Mouse (Mus musculus): ENCODE results near the gene Il6ra.
A peak's percentile ranks its signal among the peaks of the same experiment; 100 is the strongest.

Il6ra gene

DNA sequence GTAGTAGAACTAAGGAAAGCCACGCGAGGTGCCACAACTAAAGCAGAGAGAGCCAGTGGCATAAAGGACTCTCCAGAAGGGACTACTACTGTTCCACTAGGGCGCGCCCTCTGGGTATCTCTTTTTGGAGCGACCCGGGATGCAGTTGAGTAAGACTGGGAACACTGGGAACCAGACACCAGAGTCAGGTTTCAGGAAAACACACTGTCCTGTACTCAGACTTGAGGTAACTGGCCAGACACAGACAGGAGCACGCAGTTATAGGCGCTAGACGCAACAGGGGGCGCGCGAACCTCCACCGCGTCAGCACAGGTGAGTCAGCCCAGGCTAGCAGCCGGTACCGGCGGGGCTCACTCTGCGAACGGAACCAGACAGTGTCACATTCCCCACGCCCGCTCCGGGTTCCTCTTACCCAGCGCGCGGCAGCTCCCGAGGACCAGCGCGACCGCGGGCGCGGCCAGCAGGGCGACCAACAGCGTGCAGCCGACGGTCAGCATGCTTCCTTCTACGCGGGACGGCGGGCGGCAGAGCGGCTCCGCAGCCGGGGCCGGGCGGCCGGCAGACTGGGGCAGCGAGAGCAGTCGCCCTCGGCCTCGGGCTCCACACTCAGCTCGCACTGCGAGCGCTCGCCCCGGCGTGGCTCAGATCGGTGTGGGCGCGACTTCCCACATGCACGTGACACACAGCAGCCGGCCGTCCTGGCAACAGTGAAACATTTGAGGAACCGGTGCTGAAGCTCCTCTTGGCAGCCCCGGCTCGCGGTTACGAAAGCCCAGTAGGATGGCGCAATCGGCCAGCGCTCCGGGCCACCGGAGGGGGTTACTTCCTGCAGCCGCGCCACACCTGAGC is at the start of gene Il6ra:
Gene Il6ra, minus strand, starts transcription at position 654 of the 849 bp plus-strand sequence.
- DNase-seq, result peak; percentile 80 to 81

DNA sequence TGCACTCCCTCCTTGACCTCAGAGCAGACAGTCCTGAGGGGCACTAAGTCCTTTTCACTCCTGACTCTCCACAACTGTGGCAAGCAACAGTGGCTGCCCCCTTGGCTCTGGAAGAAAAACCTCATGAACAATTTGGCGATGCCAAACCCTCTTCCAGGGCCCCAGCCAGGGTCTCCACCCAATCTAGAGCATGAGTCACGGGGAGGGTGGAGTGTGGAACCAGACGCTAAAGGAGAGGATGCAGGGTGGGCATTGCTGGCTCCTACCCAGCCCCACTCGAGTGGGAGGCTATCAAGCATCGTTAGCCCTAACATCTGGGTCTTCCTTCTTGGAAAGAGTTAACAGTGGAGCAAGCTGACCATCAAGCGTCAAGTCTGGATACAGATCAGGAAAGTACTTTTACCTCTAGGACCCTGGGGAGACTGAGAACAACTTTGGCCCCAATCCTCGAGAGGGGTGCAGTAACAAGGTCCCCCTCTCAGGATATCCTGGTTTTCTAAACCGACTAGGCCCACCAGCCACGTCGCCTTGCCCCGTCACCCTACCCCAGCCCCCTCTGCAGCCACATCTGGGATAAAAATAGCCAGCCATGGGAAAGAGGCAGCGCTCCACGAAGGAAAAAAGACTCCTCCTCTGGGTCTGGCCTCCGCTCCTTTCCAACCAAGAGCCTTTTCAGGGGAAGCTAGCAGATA is 49.2 kb upstream of the Il6ra start:
- DNase-seq, result peak; percentile 33 to 59

DNA sequence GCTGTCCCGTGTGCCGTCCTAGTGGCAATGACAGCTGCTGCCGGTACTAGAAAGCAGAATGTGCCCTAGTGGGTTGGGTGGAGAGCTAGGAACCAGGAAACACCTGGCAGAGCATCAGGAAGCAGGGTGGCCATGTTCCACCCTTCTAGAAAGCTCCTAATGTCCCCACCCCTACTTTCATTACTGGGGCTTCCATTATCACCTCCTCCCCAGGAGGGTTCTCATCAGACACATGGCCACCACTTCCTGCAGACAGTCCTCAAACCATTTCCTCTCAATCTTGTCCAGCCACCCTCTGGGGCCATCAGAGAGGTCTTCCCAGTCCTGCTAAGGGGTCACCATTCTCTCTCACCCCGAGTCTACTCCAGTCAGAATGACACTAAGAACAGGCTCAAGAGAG is 48.4 kb upstream of the Il6ra start:
- peak in 1 of 2 experiments; percentile 16 for DNase-seq

DNA sequence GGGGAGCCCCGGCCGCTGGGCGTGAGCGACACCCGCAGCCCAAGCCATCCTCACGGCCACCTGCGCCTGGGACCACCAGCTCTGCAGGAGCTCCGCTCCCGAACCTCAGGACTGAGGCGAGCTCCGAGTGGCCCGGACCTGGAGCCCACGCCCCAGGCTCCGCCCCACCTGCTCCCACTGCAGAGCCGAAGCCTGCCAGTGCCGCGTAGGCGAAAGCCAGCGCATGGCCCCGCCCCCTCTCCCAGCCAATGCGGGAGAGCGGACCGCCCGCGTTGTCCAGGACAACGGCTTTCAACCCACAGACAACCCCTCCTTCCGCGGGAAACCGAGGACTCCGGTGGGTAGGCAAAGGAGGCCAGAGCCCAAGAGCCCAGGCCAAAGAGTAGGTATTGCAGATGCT is 47.5 kb upstream of the Il6ra start:
- peak; percentile 96 to 98 for DNase-seq

DNA sequence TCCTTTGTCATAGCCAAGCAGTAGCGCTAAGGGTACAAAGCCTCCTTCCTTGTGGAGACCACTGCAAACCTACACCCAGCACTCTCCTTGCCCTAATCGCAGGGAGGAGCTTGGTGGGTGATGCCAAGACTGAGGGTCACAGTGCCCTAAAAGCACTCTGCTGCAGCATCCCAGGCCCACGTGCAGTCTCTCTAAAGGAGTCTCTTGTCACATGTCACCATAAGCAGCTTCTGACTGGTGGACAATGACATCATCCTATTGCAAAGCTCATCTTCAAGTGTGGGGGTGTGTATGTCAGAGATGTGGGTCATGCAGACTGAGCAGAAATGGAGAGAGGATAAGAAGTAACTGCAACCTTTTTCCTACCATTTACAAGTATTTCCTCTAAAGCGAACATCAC is 46.4 kb upstream of the Il6ra start:
- peak; percentile 56 to 60 for DNase-seq

DNA sequence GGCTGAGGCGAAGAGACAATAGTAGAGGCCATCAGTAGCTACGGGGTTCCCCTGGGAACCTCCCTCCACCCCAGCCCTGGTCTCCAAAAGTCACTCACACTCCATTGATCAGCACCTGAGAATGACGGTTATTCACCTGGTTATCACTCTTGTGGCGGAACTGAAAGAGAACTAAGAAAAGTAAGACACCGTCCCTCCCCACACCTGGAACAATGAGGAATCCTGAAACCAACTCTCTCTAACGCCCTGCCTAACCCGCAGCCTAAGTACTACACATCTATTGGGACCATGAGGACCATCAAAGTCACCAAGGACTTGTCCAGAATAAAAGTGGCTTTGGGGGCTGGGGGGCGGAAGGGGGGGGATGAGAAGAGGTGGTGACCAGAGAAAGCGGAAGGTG is 44.9 kb upstream of the Il6ra start:
- DNase-seq, result no peak

DNA sequence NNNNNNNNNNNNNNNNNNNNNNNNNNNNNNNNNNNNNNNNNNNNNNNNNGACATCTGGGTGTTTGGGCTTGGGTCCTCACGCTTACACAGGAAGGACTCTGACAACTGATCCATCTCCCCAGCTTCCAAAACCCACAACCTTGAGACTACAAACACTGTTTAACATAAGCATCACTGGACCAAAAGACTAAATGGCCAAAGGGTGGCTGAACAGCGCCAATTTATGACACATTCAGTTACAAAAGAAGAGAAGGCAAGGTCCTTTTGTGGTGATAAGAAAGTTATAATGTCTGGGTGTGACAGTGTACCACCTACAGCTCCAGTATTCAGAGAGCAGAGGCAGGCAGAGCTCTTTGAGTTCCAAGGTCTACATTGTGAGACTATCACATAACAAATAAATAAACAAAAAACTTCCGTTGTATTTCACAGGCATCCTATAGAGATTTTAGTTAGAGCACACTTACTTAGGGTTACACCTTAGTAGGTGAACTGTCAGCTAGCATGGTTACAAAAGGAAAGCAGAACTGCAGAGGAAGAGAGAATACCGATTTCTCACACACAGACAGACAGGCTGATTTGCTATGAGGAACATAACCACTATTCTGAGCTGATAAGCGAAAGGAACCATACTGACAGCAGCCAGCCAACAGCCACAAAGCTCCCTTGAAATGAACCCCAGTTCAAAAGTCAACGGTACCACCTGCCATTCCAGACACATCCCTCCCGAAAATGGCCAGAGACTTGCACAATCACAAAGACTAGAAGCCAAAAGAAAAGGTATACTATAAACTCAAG is 43.4 kb upstream of the Il6ra start:
- no peak for DNase-seq

DNA sequence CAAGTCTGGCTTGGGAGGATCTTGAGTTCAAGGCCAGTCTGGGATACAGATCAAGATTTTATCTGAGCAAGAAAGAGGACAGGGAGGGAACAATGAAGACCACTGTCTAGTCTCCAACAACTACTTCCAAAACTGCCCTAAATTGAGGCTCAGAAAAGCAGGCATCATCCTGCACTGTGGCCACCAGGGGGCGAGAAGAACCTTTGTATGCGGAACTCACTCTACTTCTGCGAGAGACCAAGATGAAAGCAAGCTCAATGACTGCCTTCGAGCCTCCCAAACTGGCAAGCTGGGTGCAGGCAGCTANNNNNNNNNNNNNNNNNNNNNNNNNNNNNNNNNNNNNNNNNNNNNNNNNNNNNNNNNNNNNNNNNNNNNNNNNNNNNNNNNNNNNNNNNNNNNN is 40.4 kb upstream of the Il6ra start:
- peak; percentile 84 to 89 for DNase-seq

DNA sequence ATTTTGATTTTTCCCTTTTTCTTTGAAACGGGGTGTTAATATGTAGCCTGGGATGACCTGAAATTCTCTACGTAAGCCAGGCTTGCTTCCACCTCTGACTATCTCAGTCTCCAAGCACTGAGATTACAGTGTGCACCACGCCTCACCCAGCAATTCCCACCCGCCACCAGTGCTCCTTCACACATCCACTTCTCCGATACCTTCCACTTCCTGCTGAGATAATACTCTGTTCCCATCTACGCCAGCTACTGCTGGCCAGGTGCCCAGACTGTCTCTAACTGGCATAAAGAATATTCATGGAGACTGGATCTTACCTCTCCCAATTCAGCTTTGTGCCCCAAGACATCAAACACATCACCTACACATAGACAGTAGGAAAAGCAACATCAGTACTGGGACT is 35.7 kb upstream of the Il6ra start:
- peak; percentile 69 to 74 for DNase-seq

DNA sequence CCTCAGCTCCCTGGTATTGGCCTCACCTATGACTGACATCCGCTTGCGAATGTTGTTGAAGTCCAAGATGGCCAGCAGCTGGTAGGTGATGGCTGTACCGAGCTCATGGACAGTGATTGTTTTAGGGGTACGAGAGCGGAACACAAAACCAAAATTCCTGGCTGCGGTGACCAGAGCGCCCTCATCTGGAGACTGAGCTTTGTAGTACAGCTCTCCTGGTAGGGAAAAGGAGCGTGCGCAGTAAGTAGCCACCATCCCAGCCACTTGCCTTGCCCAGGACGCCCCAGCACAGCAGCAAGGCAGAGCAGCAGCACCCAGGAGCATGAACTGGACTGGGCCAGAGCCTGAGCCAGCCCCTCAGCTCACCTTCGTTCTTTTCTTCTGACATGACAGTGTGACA is 35.0 kb upstream of the Il6ra start:
- DNase-seq, result no peak

DNA sequence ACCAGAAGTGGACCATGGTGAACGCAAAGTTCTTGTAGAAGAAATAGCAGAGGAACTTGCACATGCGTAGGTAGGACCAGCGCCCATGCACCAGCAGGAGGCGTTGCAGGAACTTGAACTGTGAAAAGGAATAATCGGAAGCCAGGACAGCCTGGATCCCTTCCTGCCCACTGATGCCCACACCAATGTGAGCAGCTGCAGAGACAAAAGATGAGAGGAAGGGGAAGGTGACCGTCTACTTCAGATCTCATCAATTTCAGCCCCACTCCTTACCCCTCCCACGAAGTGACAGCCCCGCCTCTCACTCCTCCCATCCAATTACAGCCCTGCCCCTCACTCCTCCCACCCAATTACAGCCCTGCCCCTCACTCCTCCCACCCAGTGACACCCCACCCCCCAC is 32.0 kb upstream of the Il6ra start:
- DNase-seq, result no peak

DNA sequence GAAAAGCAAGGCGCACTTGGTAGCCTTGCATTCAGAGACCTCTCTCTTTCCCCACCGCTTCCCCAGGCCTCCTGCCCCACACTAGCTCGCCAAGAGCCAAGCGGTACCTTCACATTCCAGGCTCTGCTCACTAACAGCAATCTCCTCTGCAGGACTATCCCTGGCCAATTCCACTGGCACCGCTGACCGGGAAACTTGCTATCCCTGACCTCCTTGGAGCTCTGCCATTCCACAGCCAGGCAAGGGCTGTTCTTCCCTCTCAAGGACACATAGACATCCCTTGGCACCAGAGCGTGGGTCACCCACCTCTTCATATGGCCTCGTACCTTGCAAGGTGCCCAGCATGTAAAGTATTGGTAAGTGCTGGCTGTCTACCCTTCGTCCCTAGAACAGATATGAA is 29.9 kb upstream of the Il6ra start:
- DNase-seq, result no peak

DNA sequence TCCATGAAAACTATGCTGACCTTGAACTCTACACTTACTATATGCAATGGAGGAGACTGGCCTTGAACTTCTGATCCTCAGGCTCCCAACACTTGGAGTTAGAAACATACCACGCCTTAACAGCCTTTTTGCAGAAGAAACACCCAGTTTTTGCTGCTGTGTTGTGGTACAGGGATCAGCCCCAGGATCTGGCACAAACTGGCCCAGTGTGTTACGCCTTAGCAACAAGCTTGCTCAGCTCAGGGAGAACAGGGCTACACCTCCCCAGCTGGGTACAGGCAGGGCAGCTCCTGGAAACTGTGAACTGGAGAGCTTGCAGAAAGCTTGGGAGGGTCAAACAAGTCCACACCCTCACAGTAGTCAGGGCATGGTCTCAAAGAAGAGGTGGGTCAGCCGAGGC is 23.5 kb upstream of the Il6ra start:
- no peak for DNase-seq

DNA sequence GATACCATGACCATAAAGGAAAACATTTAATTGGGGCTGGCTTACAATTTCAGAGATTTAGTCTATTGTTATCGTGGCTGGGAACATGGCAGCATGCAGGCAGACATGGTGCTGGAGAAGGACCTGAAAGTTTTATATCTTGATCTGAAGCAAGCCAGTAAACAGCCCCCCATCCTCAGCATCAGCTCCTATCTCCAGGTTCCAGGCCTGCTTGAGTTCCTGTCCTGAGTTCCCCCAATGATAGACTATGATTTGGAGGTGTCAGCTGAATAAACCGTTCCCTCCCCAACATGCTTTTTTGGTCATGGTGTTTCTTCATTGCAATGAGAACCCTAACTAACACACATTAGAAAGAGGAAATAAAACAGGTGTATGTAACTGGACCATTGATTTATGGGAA is 19.9 kb upstream of the Il6ra start:
- no peak for DNase-seq

DNA sequence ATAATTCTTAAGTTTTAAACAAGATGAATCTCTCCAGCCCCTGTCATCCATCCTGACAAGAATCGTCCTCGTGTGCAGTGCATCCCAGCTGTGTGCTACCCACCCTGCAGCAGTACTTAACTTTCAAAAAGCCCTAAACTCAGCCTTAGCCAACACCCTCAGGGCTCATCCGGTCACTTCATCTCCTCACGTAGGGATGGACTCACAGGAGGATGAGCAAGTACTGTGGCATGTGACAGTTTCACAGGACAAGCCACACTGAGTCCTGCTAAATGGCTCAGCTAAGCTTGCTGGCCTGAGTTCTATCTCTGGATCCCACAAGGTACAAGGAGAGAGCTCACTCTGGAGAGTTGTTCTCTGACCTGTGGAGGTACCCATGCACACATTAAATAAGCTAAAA is 16.0 kb upstream of the Il6ra start:
- DNase-seq, result no peak

DNA sequence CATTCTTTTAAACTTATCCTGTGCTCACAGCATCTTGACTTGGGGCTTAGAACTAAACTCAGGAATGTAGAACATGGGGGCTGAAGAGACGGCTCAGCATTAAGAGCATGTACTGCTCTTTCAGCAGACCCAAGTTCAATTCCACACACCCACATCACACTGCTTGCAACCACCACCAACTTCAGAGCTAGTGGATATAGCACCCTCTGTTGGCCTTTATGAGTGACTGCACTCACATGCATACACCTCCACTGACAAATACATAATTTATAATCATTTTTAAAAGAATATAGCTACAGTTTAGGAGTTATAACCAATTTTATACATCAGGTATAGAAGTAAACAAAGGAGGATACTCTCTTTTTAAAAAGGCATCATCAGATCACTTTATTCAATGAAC is 13.4 kb upstream of the Il6ra start:
- DNase-seq, result no peak

DNA sequence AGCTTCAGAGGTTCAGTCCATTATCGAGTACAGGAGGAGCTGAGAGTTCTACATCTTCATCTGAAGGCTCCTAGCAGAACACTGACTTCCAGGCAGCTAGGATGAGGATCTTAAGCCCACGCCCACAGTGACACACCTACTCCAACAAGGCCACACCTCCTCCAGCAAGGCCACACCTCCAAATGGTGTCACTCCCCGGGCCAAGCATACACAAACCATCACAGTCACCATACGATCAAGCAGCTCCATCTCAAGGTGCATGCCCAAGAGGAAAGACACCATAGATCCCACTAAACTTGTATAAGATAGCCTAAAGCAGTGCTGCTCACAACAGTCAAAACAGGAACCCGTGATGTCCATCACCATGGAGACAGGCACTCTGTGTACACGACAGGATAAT is 7.7 kb upstream of the Il6ra start:
- DNase-seq, result no peak

DNA sequence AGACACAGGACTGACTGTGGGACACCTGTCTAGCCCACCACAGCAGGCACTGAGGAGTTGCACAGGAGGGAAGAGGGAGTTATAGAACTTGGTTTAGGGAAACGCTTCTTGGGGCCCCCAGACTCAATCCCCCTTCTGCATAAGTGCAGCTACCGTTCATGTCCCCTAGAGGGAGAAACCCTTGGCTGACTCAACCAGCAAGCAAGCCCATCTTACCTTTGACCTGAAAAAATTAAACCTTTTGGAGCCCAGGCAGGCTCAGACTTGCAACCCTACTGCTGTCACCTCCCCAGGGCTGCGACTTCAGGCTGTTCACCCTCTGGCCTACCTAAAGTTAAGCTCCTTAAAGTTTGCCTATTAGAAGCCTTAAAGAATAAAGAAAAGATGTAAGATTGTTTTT is 4.4 kb upstream of the Il6ra start:
- no peak for DNase-seq

DNA sequence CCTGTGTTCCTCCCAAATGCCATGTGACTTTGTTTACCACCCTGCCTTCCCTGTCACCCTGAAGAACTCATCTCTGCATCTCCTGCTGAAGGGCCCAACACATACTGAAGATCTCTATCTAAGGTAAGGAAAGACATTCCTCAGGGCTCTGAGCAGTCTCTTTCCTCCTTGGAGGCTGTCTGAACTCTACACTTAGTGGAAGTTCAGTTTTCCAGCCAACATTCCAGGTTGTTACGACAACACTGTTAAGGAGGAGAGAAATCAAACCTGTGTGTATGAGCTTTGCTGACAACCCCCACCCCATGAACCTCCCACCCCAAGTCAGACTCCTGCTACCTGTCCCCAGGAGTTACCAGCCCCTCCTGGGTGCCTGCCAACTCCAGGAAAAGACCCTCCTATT is 3.6 kb upstream of the Il6ra start:
- DNase-seq, result no peak

DNA sequence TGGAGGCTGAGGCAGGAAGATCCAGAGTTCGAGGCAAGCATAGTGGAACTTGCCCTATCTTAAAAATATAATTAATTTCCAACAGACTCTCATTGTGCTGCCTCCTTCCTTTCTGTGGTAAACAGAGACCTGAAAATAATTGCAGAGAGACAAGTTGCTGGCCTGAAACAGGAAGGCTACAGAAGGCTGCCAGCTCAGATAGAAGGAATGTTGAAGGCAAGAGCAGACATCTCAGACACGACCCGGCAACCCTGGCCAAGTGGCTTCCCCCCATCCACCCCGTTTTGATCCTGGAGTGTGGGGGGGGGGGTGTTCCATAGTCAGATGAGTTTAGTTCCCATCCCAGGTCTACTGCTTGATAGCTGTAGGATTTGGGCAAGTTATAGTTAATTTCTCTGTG is 1.7 kb upstream of the Il6ra start:
- DNase-seq, result no peak

DNA sequence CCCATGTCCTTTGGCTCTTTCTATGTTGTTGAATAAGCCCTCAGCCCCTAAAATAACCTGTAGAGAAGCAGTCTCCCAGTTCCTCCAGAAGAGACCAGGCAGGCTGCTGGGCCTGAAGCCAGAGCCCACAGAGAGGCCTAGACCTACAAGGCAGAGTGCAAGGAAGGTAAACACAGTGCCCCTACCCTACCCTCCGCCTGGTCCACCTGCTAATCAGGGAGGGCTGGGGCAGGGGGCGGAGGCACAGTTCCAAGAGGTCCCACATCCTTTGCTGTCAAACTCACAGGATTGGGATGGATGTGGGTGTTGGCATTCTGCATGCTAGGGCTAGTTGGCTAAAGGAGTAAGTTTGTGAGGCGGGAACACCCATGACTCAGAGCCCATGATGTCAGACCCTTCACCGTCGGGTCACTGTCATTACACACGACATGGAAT is 871 bp downstream of the Il6ra start:
- DNase-seq, result peak; percentile 19 to 33

DNA sequence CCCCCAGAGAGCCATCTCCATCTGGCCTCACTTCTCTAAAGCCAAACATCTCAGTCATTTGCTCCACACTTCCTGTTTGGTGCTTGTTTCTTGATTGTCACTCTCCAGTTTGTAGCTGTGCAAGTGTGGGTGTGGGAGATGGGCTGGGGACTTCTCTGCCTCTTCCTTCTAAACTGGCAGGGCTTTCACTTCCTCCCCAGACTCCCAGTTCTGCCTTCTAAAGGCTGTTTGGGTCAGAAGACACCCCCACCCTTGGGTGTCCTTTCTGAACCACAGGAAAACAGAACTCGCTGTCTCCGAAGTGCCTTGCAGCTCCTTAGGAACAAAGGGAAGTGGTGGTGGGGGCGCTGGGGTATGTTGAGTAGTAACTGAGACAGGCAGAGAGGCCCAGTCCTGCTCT is 1.8 kb downstream of the Il6ra start:
- DNase-seq, result no peak

DNA sequence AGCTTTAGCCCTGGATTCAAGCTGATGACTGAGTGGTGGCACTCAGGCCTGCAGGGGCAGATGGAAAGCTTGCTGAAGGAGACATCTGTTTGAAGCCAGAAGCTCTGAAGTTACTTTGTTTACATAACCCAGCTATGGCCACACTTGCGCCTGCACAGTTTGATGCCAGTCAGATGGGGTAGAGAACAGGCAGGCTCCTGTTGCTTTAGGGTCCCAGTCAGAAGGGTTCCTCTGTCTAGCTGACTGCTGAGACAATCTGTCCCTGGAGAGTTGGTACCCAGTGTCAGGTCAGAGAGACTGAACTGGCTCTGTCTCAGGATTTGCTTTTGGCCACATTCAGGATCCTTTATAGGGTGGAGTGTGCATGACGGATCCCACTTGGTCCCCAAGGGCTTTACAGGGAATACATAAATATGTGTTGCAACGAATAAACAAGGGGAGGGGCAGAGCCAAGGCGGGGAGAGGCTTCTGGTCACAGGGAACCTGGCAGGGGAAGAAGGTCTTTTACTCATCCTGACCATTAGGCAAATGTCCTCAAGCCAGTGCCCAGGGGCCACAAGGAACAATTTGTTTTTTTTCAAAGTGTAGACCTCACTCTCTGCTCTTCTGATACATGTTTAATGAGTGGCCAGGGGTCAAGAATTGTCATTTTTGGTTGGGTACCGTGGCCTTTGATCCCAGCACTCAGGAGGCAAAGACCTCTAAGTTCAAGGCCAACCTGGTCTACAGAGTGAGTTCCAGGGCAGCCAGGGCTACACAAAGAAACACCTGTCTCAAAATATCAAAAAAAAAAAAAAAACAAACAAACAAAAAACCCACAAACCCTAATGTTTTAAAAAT is 3.1 kb downstream of the Il6ra start:
- no peak for DNase-seq

Data from cerebellum, postnatal 10 days (tissue).